Mouse (Mus musculus) heart, embryonic 12.5 days (tissue): Measurements from ENCODE around the gene Tmem50a. TPM values are rescaled to one million over a fixed set of nuclear protein-coding genes. Genes with fewer than 3 reads are reported as not detected.
"Not testable (repeated sequence)": the region's sequence is repeated elsewhere in the genome, so short reads cannot be mapped to it uniquely, and the experiment has no call there.

Experiments
- ATAC-seq: fragments of 200-750 bp; cut with Nextera tagmentation; 2 replicates; pipeline ENCODE4 v1.8.0; 2017; ENCODE audit warnings: moderate TSS enrichment, moderate library complexity; ENCODE audit not compliant: insufficient number of reproducible peaks, low FRiP score
- H3K27ac ChIP-seq: fragments of 300-500 bp; sonication (generic); 2 replicates; pipeline ENCODE4 v1.5.1; 2016; ENCODE audit warnings: mild to moderate bottlenecking, moderate library complexity; ENCODE audit not compliant: poor library complexity, severe bottlenecking
- H3K27me3 ChIP-seq: fragments of 300-500 bp; sonication (generic); replicated peaks from 2 replicates; pipeline ENCODE4 v1.6.1; 2016; ENCODE audit warnings: mild to moderate bottlenecking, moderate library complexity
- H3K36me3 ChIP-seq: fragments of 300-500 bp; sonication (generic); 2 replicates; pipeline ENCODE4 v1.6.1; 2016; ENCODE audit warnings: mild to moderate bottlenecking, moderate library complexity
- H3K4me1 ChIP-seq: fragments of 300-500 bp; sonication (generic); replicated peaks from 2 replicates; pipeline ENCODE4 v1.6.1; 2016; ENCODE audit warnings: mild to moderate bottlenecking
- H3K4me2 ChIP-seq: fragments of 300-500 bp; sonication (generic); 2 replicates; pipeline ENCODE4 v1.6.1; 2016; ENCODE audit warnings: mild to moderate bottlenecking, moderate library complexity
- H3K4me3 ChIP-seq: fragments of 300-500 bp; sonication (generic); 2 replicates; pipeline ENCODE4 v1.5.1; 2016; ENCODE audit warnings: mild to moderate bottlenecking
- H3K9ac ChIP-seq: fragments of 300-500 bp; sonication (generic); 2 replicates; pipeline ENCODE4 v1.6.1; 2016; ENCODE audit warnings: mild to moderate bottlenecking, moderate library complexity
- H3K9me3 ChIP-seq: fragments of 300-500 bp; sonication (generic); replicated peaks from 2 replicates; pipeline ENCODE4 v1.6.1; 2016; ENCODE audit warnings: mild to moderate bottlenecking, moderate library complexity
- WGBS: fragments of 180-500 bp; shearing (Covaris S2); methylation state at CpG from one replicate; pipeline ENCODE4 v1.1.7; 2016; 5-methylcytosine and 5-hydroxymethylcytosine counted together
- polyA plus RNA-seq: library from polyadenylated mRNA; unstranded; fragments of >200 nt; fragmentation: Nextera tagmentation; extraction: Ambion mirVana; gene quantifications from 2 replicates; pipeline ENCODE4 v1.2.1, GENCODE M21; 2016

Tmem50a gene
- polyA plus RNA-seq, 1 experiment from 2014 or later: 145 TPM

DNA sequence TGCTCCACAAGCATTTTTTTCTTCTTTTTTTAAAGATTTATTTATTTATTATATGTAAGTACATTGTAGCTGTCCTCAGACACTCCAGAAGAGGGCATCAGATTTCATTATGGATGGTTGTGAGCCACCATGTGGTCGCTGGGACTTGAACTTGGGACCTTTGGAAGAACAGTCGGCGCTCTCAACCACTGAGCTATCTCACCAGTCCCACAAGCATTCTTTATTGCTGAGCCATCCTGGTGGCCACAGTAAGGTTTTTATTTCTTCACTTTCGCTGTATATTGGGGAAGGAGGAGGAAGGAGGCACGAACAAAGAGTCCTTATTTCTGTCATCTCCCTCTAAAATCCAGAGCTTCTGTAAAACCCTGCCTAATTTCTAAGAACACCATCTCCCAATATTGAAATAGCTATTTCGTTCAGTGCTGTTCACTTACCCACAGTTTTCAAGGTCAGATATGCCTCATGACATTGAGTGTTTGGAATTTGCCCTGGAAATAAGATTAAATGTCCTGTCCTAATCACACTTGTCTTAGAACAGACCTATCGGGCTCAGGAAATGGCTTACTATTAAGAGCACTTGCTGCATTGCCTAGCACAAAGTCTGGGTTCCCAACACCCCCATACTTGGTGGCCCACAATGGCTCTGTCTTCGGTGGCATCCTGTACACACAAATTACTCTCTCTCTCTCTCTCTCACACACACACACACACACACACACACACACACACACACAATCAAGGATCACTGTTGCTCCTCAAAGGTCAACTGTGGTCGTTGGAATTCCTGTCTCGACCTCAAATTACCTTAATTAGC is 7.5 kb upstream of the Tmem50a start:
- 52% methylated on average over 10 of the region's 10 CpGs for WGBS
- Histone ChIP-seq H3K4me2 (peak overlapping the region; percentile 73), H3K27ac (peak overlapping the region; percentile 81), H3K4me3 (peak overlapping the region; percentile 81), H3K9ac (peak overlapping the region; percentile 65), H3K9me3 (no peaks in the 10 kb centered on the region), H3K27me3 (no peaks in the 10 kb centered on the region), H3K4me1 (peaks cover 21% of the 10 kb centered on the region), H3K36me3 (peaks cover 20% of the 10 kb centered on the region)
- no peak for ATAC-seq

DNA sequence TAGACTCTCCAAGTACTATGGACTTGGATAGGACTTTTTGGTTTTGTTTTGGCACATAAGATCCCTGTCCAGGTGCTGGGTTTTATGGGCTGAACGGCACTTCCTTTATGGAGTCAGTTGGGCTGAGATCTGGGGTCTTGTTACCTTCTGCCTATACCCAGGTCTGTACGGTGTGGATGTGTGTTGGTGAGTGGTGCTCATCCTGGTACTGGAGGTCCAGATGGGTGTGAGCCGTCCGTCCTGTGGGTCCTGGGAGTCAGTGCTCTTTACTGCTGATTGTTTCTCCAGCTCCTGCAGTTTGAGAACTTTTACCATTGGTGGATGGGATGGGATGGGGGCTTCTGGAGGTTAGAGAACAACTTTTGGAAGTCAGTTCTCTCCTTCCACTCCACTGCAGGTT is 6.9 kb upstream of the Tmem50a start:
- Histone ChIP-seq H3K4me3 (no peak overlapping the region), H3K9ac (no peak overlapping the region), H3K27ac (no peak overlapping the region), H3K4me2 (no peak overlapping the region), H3K27me3 (no peaks in the 10 kb centered on the region), H3K4me1 (peaks cover 21% of the 10 kb centered on the region), H3K36me3 (peaks cover 15% of the 10 kb centered on the region), H3K9me3 (no peaks in the 10 kb centered on the region)
- ATAC-seq: no peak
- 96% methylated on average over 4 of the region's 4 CpGs for WGBS

DNA sequence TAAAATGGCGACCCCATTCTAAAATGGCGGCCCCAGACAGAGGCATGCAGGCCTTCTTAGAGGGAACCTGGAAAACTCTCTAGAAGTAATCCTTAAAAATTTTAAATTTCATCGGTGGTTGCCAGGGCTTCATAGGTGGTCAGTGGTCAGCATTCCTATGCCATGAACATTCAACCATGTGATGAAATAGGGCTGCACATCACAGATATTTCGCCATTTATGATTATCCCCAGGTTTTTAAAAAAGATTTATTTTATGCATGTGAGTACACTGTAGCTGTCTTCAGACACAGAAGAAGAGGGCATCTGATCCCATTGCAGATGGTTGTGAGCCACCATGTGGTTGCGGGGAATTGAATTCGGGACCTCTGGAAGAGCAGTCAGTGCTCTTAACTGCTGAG is 5.8 kb upstream of the Tmem50a start:
- H3K27me3 ChIP-seq: no peaks in the 10 kb centered on the region
- no peak overlapping the region for H3K4me3 ChIP-seq
- no peak for ATAC-seq
- H3K9me3 ChIP-seq: no peaks in the 10 kb centered on the region
- no peak overlapping the region for H3K9ac ChIP-seq
- H3K36me3 ChIP-seq: peaks cover 6% of the 10 kb centered on the region
- no peak overlapping the region for H3K27ac ChIP-seq
- peaks cover 14% of the 10 kb centered on the region for H3K4me1 ChIP-seq
- H3K4me2 ChIP-seq: no peak overlapping the region
- 93% methylated on average over 6 of the region's 6 CpGs for WGBS

DNA sequence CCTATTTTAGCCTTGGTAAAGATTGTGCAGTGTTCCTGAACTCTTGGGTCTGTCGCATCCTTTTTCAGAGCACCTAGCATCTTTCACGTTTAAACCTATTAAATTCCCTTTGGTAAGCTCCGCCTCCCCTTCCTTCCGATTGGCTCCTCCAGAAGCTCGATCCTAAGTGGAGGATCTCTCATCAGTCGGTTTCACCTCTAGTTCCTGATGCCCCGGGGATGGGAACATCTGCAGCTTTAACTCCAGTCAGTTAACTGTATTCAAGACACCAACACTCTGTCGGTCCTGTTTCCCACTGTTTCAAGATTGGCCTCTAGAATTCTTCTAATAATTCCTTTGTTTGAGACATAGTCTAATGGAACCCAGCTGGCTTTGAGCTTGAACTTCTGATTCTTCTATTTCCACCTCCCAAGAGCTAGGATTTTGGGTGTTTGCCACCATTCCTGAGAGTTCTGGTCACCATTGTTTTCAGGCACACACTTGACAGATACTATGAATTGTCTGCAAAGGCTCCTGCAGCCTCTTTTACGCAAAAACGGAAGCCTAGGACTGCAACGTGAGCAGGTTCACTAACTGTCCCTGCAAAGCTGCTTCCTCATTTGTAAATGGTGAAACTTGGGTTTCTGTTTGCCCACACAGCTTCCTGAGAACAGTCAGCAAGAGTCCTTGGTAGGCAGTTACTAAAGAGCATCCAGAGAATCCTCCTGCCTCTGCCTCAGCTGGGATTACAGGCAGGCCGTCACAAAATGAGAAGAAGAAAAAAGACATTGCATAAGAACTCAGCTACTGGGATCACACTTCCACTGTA is 5.1 kb upstream of the Tmem50a start:
- no peak overlapping the region for H3K27ac ChIP-seq
- H3K9ac ChIP-seq: no peak overlapping the region
- ATAC-seq: no peak
- no peaks in the 10 kb centered on the region for H3K36me3 ChIP-seq
- 42% methylated on average over 12 of the region's 12 CpGs for WGBS
- no peak overlapping the region for H3K4me2 ChIP-seq
- peaks cover 16% of the 10 kb centered on the region for H3K4me1 ChIP-seq
- no peaks in the 10 kb centered on the region for H3K27me3 ChIP-seq
- H3K9me3 ChIP-seq: no peaks in the 10 kb centered on the region
- H3K4me3 ChIP-seq: no peak overlapping the region

DNA sequence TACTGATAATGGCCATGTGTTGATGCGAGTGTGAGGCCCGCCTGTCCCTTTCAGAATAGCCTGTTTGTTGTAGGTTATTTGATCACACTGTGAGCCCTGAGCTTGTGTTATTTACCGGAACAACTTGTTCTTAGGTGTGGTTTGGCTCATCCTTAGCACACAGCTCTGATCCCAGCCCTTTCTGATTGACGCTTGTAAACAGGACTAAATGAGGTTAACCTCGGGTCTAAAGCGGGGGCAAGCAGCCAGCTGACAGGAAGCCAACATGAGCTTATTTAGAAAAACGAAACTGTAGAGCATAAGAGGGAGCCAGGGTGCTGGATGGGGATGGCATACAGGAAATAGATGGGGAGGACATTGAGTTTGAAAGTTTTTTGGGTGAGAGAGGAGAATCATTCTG is 3.6 kb upstream of the Tmem50a start:
- no peaks in the 10 kb centered on the region for H3K9me3 ChIP-seq
- 0 out of 2 replicates have a peak, but pooled peaks cover under 1% of the 10 kb centered on the region for H3K36me3 ChIP-seq
- H3K27ac ChIP-seq: no peak overlapping the region
- H3K27me3 ChIP-seq: no peaks in the 10 kb centered on the region
- WGBS: 60% methylated on average over 7 of the region's 7 CpGs
- no peak overlapping the region for H3K9ac ChIP-seq
- ATAC-seq: no peak
- peaks cover 22% of the 10 kb centered on the region for H3K4me1 ChIP-seq
- H3K4me2 ChIP-seq: no peak overlapping the region
- H3K4me3 ChIP-seq: no peak overlapping the region

DNA sequence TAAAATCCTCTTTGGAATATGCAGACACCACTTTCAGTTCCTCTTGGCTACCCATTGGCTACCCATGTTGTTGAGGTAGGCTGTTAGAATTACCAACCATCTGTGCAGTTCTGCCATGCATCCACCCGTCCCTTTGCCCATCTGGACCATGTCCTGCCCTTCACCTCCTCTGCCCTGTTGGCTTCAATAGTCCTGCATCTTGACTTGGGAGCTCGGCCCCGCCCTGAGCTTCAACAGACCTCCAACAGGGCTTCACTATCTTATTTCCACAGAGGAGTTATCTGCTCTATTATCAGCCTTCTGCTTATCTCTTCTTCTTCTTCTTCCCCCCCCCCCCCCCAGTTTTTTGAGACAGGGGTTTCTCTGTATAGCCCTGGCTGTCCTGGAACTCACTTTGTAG is 2.4 kb upstream of the Tmem50a start:
- no peak for ATAC-seq
- Histone ChIP-seq H3K36me3 (peaks cover 8% of the 10 kb centered on the region), H3K4me2 (no peak overlapping the region), H3K27ac (no peak overlapping the region), H3K4me1 (peaks cover 21% of the 10 kb centered on the region), H3K9me3 (no peaks in the 10 kb centered on the region), H3K4me3 (no peak overlapping the region), H3K9ac (no peak overlapping the region), H3K27me3 (no peaks in the 10 kb centered on the region)
- WGBS: 62% methylated on average over 3 of the region's 3 CpGs

DNA sequence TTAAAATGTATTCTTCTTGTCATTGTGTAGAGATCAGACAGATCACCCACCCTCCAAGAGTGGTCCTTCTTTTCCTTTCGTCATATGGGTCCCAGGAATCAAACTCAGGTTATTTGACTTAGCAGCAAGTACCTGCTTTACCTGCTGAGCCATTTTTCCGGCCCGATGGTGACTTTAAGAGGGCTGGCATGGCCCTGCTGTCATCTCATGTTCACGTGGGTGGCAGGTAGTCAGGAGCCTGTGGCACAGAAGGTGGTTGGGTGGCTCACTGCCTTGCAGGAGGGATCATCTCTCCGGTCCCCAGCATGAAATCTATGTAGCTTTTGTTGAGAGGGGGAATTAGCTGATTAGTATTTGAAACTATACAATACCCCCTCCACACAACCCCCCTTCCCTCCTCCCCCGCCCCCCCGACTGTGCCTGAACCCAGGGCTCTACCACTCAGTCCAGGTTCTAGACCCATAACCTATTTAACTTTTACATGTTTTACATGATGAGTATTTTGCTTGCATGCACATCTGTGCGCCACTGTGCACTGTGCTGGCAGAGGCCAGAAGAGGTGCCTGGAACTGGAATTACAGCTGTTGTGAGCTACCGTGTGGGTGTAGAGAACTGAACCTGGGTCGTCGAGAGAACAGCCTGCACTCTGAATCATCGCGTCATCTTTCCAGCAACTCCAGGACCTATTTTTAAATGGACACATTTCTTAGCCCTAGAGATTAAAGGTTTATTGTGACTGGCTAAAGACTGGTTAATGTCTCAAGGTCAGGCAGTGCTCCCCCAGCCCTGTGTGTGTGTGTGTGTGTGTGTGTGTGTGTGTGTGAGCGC is 613 bp upstream of the Tmem50a start:
- 54% methylated on average over 14 of the region's 14 CpGs for WGBS
- Histone ChIP-seq H3K27me3 (no peaks in the 10 kb centered on the region), H3K4me2 (peak overlapping the region; percentile 84), H3K9me3 (no peaks in the 10 kb centered on the region), H3K9ac (peak overlapping the region; percentile 88), H3K4me3 (peak overlapping the region; percentile 91), H3K4me1 (peaks cover 20% of the 10 kb centered on the region), H3K36me3 (peaks cover 18% of the 10 kb centered on the region), H3K27ac (peak overlapping the region; percentile 92; the same call in 1 of the 2 replicates)
- peak; percentile 6; the same call in 1 of the 2 replicates for ATAC-seq

DNA sequence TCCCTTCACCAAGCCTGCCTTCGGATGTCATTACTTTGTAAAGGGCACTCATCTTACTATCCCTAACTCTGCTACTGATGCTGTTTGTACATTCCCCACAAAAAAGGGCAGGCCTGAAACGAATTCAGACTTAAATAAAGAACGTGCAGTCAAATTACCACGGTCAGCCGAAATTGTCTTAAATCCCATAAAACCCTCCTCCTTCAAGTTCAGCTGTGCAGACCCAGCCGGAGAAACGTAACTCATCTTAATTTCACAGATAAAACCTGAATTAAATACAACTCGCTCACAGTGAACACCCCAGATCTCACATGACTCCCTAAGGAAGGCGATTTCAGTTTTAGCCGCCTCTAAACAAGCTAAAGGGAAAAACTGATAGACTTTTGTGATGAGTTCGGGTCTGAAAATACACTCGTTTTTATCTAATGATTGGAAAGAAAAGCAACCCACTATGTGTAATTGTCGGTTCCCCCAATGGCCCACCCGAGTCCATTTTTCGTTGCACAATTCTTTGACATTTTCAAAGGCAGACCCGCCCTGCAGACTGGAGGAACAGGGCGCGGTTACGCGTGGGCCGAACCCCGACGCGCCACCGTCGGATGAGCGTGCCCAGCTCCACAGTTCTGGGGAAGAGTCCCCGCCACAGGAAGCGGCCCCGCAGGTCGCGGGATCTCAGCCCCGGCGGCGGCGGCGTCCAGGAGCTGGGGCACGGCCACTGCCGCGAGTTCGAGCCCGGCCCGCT is 531 bp downstream of the Tmem50a start:
- peak; percentile 85 for ATAC-seq
- peaks cover 20% of the 10 kb centered on the region for H3K4me1 ChIP-seq
- no peaks in the 10 kb centered on the region for H3K9me3 ChIP-seq
- peak overlapping the region; percentile 91 for H3K4me3 ChIP-seq
- H3K4me2 ChIP-seq: peak overlapping the region; percentile 84
- peak overlapping the region; percentile 92 for H3K27ac ChIP-seq
- H3K9ac ChIP-seq: peak overlapping the region; percentile 88
- H3K36me3 ChIP-seq: peaks cover 23% of the 10 kb centered on the region
- WGBS: 2% methylated on average over 43 of the region's 43 CpGs
- H3K27me3 ChIP-seq: no peaks in the 10 kb centered on the region

DNA sequence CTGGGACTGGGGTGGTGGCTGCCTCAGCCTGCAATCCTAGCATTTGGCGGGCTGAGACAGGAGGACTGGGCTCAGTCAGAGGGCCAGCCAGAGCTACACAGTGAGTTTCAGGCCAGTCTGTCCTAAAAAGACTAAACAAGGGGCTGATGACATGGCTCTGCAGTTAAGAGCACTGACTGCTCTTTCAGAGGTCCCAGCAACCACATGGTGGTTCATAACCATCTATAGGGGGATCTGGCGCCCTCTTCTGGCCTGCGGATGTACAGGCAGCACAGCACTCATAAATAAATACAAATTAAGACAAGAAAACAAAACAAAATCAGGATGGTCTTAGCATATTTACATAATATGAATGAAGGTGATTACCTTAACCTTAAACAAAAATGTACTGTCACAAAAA is 1.4 kb downstream of the Tmem50a start:
- H3K27ac ChIP-seq: no peak overlapping the region
- H3K9me3 ChIP-seq: no peaks in the 10 kb centered on the region
- peak overlapping the region; percentile 91; the same call in 1 of the 2 replicates for H3K4me3 ChIP-seq
- ATAC-seq: no peak
- peaks cover 32% of the 10 kb centered on the region for H3K36me3 ChIP-seq
- H3K9ac ChIP-seq: peak overlapping the region; percentile 35; the same call in 1 of the 2 replicates
- peaks cover 20% of the 10 kb centered on the region for H3K4me1 ChIP-seq
- no peaks in the 10 kb centered on the region for H3K27me3 ChIP-seq
- WGBS: 36% methylated on average over 3 of the region's 3 CpGs
- H3K4me2 ChIP-seq: peak overlapping the region; percentile 43

DNA sequence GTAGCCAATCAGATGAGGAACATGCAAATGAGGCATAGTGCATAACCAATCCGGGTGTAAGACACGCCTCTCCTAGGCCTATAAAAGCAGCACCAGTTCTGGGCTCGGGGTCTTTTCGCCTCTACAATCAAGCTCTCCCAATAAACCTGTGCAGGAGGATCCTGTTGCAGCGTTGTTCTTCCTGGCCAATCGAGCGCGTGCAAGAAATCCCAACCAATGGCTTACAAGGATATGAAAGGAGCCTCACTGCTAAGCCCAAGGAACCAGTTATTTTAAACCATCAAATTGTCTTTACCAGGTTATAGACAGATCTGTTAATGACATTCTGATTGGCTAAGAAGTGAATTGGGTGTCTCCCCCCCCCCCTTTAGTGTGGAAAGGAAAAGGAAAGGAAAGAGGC is 3.4 kb downstream of the Tmem50a start:
- not testable (repeated sequence) for ATAC-seq, H3K9me3 ChIP-seq, H3K27me3 ChIP-seq, H3K4me2 ChIP-seq, H3K9ac ChIP-seq, H3K4me3 ChIP-seq, H3K27ac ChIP-seq
- Histone ChIP-seq H3K36me3 (peaks cover 52% of the 10 kb centered on the region), H3K4me1 (peaks cover 17% of the 10 kb centered on the region)
- 94% methylated on average over 8 of the region's 8 CpGs for WGBS
